Mouse (Mus musculus): ENCODE results near the gene Pisd. TPM values are rescaled to one million over a fixed set of nuclear protein-coding genes. Genes with fewer than 3 reads are reported as not detected.
"Not testable (repeated sequence)": the region's sequence is repeated elsewhere in the genome, so short reads cannot be mapped to it uniquely, and the experiment has no call there.

Gene Pisd
- 10 to 100 TPM; 62.2 to 62.9 TPM for total RNA-seq (2021)
- long read RNA-seq, transcript Pisd-201 (8 exons, 2,183 nt), result major isoform, 86 of 251 reads
- long read RNA-seq, transcript Pisd-207 (7 exons, 2,084 nt), result minor isoform, 5 of 251 reads
- long read RNA-seq, partial matches to known transcripts, result 36 of 251 reads
- long read RNA-seq, other reads (novel, unspliced or antisense), result 121 of 251 reads

DNA sequence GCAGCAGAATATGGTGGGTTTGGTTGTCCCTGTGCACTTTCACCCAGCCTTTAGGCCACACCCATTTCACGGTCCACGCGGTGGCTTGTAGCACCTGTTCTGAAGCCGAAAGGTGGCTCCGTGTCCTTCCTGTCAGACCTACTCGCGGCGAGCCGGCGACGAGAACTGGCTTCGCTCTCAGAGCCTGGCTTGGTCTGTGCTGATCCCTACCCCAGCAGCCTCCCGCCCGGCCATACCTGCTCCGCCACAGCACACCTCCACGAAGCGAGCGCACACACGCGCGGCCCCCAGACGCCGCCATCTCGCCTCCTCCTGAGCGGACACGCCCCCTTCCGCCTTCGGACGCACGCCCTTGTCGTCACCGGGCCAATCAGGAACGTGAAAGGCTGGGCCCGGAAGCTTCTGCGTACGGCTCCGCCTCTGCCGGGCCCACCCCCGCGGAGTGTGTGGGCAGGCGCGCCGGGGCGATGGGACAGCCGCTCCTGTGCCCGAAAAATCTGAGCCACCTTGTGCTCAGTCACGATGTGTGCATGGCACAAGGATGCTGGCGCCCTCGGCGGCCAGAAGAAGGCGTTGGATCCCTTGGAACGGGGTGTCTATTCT, at the start of gene Pisd:
Pisd (minus strand) TSS at position 334 of the 603 bp plus-strand sequence.
- peak; percentile 97 to 98 for DNase-seq (ENCODE audit: low spot score in 2 of 2)

- DNase-seq (ENCODE audit: low spot score in 2 of 2), result no peak
Observed at GRCm38 (mm10) chr5:32834497-32834896, 49.1 kb upstream of the Pisd start.

DNA sequence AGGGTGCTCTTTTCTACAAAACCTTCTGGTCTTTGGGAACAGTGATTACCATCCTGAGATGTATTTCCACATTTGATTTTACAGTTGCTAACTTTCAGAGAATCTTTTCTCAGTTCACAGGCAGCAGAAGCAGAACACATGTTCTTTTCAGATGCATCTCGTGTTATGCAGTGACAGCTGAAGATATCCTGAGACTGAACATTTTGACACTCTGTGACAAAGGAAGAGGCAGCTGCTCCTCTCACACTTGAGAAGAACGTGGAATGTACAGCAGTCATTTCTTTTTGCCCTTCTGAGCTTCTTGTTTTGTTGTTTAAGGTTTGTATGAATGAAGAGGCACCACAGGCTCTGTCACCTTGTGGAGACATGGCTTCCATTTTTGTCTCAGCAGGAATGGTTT, 44.6 kb upstream of the Pisd start:
- peak in 1 of 2 experiments; percentile 50 for DNase-seq (ENCODE audit: low spot score in 2 of 2)

DNA sequence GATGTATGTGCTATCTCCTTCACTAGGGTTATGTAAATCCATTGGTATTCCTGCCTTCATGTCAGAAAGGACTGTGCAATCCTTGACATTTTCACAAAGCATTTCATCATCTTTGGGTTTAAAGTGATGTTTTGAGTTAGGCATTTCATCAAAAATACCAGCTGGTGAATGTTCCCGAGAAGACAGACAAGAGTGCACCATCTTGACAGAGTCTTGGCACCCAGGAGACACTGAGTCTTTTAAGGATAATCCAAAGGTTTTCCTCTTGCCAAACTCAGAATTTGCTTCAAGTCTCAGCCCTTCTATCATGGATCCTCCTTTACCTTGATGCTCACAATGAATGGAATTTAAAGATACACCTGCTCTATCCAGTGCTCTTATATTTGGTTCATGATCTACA, 43.3 kb upstream of the Pisd start:
- peak in 1 of 2 experiments; percentile 65 for DNase-seq (ENCODE audit: low spot score in 2 of 2)

- DNase-seq (ENCODE audit: low spot score in 2 of 2), result no peak
Observed at GRCm38 (mm10) chr5:32827009-32827408, 41.6 kb upstream of the Pisd start, which contains the start of gene Gm20671. Gene Gm20671, minus strand, starts transcription at chr5:32827109.

- peak; percentile 40 to 69 for DNase-seq (ENCODE audit: low spot score in 2 of 2)
Observed at GRCm38 (mm10) chr5:32820471-32820870, 35.0 kb upstream of the Pisd start.

DNA sequence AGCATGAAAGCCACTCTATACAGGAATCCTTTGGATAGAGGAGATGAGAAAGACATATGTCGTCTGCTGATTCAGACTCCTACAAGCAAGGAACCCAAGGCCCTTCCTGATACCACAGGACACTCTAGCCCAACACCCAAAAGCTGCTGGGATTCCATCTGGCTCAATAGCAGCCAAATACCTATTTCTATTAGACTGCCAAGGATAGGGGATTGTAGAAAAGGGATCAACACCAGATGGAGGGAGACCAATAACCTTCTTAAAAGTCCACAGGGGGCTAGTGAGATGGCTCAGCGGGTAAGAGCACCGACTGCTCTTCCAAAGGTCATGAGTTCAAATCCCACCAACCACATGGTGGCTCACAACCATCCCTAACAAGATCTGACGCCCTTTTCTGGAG, 29.9 kb upstream of the Pisd start:
- DNase-seq (ENCODE audit: low spot score in 2 of 2), result no peak

GRCm38 (mm10) chr5:32786454-32786853, 1.0 kb upstream of the Pisd start:
- DNase-seq (ENCODE audit: low spot score in 2 of 2), result not testable (repeated sequence)

DNA sequence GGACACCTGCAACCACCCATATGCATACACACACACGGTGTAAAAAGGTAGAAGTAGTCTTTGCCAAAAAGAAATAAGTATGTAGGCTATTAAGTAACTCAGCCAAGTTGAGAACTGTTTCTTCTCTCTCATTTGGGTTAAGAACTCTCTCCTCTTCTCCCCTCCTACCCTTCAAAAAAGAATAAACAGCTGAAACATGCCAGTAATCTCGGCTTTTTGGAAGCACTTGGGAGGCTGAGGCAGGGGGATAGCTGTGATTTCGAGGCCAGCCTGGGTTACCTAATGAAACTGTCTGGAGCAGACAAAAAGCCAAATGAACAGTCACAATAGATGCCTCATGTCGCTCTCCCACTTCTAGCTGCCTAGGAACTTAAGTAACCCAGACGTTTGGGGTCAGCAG, 720 bp downstream of the Pisd start:
- DNase-seq (ENCODE audit: low spot score in 2 of 2), result no peak

GRCm38 (mm10) chr5:32781596-32781995, 3.9 kb downstream of the Pisd start:
- no peak for DNase-seq (ENCODE audit: low spot score in 2 of 2)

- DNase-seq (ENCODE audit: low spot score in 2 of 2), result no peak
Observed at GRCm38 (mm10) chr5:32778168-32778567, 7.3 kb downstream of the Pisd start.

- no peak for DNase-seq (ENCODE audit: low spot score in 2 of 2)
Observed at GRCm38 (mm10) chr5:32772361-32772760, 13.1 kb downstream of the Pisd start.

- DNase-seq (ENCODE audit: low spot score in 2 of 2), result no peak
Observed at GRCm38 (mm10) chr5:32767636-32768373, 17.6 kb downstream of the Pisd start.

GRCm38 (mm10) chr5:32767004-32767403, 18.4 kb downstream of the Pisd start:
- DNase-seq (ENCODE audit: low spot score in 2 of 2), result no peak

GRCm38 (mm10) chr5:32761566-32762140, 23.8 kb downstream of the Pisd start:
- no peak for DNase-seq (ENCODE audit: low spot score in 2 of 2)

DNA sequence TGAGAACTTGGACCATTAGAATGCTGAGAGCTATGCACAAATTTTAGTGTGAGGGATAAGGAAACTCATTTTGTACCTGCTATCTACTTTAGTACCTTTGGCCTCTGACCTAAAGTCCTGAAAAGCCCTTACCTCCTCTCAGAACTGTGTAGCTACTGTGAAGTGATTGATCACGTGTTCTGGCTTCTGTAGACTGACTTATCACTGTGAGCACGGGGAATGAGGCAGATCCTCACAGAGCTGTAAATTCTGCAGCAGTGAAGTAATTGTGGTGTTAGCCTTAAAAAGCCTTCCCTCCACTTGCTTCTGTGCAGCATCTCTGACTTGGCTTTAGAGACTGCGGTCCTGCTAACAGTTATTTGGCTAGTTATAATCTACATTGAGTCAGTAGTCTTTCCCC, 24.7 kb downstream of the Pisd start:
- DNase-seq (ENCODE audit: low spot score in 2 of 2), result no peak

DNA sequence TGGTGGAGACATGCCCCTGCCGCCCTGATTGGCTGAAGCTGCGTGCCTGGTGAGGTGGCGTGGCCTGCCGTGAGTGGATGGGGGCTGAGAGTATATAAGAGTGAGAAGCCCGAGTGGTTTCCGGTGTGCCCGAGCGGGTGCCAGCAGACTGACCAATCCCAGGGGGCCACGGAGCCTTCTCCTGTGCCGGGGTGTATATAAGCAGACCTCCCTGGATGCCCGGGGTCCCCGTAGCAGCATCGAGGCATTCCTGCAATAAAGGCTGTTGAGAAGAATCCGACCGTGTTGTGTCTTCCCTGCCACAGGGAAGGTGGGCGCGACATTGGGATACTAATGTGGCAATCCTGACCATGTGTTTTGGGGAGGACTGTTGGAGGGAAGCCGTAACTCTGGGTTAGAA, 25.1 kb downstream of the Pisd start:
- not testable (repeated sequence) for DNase-seq (ENCODE audit: low spot score in 2 of 2)

GRCm38 (mm10) chr5:32759662-32760061, 25.8 kb downstream of the Pisd start:
- no peak for DNase-seq (ENCODE audit: low spot score in 2 of 2)

DNA sequence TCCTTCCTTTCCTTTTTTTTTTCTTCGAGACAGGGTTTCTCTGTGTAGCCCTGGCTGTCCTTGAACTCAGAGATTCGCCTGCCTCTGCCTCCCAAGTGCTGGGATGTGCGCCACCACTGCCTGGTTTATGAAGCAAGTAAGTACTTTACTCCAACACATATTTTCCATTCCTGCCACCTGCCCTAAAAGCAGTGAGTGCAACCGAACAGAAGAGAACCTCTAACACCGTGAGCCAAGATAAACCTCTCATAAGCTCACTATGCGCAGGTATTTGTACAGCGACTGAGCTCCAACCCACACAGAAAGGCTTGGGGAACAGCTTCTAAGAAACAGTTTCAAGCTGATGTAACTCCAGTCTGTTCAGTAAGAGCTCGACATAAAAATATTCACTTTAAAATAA, 29.3 kb downstream of the Pisd start:
- DNase-seq (ENCODE audit: low spot score in 2 of 2), result no peak

DNA sequence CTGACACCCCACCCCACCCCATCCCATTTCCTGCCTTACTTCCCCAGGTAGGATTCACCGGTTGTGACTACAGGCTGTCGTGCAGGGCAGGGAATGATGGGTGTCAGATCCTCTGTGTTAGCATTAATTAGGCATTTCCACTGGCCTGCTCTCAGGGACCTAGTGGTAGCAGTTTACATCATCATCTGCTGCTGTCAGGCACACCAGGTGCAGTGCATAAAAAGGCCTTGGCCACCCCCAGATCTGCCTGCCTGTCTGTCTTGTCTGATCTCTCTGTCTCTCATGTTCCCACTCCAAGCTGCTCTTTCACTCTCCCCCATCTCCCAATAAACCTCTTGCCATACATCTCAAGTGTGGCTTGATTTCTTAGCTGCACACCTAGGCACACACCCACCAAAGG, 33.7 kb downstream of the Pisd start:
- DNase-seq (ENCODE audit: low spot score in 2 of 2), result peak in 1 of 2 experiments; percentile 67

- DNase-seq (ENCODE audit: low spot score in 2 of 2), result no peak
Observed at GRCm38 (mm10) chr5:32748936-32749335, 36.5 kb downstream of the Pisd start.

All from layer of hippocampus, adult 18-20 months (tissue).